Mouse (Mus musculus) lung, postnatal 14 days (tissue): Measurements from ENCODE around the gene Tnfrsf22.
A peak's percentile ranks its signal among the peaks of the same experiment; 100 is the strongest.

Source experiments
- DNase-seq: peaks from one replicate; pipeline ENCODE4 v3.0.0; 2021

Gene Tnfrsf22

DNA sequence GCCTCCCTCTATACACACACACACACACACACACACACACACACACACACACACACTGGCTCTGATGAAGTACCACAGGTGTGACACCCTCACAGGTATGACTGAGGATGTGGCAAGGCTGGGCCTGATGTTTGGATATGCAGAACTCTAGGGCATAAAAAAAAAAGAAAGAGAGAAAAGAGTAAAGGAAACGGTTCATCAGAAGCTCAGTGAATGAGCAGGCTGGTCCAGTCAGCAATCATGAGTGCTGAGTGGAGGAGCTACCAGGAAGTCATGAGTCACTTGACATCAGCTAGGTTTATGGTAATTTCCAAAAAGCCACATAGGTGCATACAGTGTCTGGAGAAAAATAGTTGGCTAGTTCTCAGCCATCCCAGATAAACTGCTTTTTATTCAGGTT is 20.0 kb downstream of the Tnfrsf22 start:
- no peak for DNase-seq

DNA sequence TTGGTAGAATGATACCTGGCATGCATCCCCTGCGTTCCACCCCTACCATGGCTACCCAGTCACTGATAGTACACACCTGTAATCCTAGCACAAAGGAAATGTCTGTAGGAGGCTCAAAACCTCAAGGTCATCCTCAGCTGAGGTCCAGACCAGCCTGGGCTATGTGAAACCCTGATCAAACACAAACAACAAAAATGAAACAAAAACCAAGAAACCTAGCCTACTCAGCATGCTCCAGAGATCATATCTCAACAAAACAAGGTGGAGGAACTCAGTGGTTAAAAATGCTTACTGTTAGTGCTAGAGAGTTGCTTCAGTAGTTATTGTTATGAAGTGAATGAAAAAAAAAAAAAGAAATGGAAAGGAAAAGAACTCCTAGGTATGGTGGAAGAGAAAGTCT is 20.9 kb downstream of the Tnfrsf22 start, which contains the start of gene Tnfrsf26:
Gene Tnfrsf26 (minus strand): TSS at position 183 of the 400 bp plus-strand sequence.
- DNase-seq, result no peak

DNA sequence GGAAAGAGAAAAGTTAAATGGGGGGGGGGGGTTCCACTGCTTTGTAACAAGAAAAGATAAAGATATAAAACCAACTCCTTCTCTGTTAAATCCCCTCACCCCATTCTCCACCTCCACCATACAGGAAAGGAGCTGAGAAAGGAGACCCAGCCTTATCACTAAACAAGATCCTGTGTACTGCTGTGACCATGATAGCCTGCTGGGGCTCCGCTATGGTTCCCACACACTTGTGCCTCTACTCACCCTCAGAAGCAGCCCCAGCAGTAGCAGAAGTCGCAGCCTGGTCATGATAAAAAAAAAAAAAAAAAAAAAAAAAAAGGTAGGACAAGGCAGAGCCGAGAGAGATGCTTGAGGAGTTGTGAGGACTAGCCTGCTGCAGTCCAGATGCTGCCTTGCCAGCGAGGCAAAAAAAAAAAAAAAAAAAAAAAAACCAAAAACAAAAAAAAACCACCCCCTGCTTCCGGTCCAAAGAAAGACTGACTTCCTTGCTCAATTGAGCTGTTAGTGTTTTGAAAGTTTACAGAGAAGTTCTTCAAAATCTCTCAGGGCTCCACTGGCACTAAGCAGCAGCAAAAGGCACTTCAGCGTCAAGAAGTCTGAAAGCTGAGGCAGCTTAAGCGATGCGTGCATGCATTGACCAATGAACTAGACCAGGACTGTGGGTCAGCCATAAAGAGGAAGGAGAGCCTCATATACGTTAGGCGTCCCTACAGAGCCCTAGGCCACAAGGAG is 21.7 kb downstream of the Tnfrsf22 start:
- DNase-seq, result no peak

DNA sequence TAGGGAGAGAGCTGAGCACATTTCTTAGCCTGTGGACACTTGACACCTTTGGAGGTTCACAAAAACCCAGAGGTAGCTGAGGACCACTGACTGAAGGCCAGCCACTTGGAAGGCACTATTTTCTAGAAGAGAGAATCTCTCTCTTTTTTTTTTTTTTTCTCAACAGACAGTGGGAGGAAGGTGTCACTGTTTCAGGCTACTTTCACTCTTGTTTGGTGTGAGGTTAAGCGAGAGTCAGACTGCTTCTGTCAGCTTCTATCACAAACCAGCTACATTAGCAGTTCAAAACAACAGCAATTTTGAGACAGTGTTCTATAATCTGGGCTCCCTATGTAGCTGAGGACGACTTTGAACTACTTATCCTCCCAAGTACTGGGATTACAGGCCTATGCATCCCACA is 23.3 kb downstream of the Tnfrsf22 start:
- no peak for DNase-seq

DNA sequence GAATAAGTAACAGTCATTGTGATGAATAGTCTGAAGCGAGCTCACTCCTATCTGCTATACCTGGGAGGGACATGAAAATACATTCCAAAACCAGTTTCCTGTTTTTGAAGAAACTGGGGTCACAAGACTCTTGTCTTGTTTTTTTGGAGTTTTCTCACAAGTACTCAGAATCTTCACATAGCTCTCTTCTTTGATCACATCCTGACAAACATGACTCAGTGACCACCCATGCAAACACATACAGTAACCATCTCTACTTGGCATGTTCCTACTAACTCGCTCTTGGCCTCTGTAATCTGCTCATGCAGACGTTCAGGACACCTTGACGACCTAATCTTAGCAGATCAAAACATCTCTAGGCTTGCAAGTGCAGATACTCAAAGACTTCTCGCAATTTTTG is 24.3 kb downstream of the Tnfrsf22 start:
- no peak for DNase-seq

DNA sequence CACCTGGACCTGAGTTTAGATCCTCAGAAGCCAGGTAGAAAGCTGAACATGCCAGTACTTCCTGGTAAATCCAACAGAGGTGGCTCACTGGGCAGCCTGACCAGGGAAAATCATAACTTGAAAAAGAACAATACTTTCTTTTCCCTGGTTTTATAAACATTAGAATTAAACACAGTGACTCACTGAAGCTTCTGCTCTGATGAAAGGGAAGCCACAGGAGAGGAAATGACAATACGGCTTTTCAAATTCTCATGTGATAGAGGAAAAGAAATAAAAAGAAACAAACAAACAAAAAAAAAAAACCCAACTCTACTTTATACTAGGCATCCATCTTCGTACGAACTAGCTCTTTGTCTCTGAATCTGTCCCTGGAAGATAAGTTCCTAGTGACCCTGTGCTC is 24.9 kb downstream of the Tnfrsf22 start:
- no peak for DNase-seq

DNA sequence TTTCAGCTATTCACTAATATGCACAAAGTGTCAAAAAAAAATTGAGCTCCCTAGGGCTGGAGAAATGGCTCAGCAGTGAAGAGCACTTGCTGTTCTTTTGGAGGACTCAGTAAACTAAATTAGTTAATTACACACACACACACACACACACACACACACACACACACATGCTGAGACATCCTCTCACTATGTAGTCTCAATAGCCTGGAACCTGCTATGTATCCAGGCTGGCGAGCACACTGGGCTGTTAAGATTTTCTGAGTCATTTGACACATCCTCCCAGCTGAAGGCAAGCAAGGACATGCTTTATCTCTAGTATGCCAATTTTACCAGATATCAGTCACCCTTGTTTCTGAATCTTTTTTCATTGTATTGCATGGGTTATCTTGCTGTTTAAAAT is 28.5 kb downstream of the Tnfrsf22 start:
- DNase-seq, result no peak

DNA sequence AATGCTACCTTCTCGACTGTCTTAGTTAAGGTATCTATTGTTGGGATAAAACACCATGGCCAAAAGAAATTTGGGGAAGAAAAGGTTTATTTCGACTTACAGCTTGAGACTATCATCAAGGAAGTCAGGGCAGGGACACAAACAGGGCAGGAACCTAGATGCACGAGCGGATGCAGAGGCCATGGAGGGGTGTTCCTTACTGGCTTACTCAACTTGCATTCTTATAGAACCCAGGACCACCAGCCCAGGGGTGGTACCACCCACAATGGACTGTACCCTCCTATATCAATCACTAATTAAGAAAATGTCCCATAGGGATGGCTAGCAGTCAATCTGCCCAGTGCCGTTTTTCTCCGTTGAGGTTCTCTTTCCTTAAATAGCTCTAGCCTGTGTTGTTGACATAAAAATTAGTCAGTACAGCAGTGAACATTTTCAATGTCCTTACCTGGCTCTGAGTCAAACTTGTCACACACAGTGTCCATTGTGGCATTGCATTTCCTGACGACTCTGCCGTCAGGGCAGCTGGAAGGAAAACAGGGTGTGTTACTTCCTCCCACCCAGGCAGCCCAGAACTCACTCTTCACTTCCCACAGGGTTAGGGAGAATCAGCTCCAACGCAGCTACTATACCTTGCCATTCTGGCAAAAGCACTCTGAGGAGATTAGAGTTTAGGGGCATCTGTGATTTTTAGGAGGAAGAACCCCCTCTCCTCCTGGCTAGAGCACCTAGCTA is 34.9 kb downstream of the Tnfrsf22 start:
- DNase-seq, result peak; percentile 28

DNA sequence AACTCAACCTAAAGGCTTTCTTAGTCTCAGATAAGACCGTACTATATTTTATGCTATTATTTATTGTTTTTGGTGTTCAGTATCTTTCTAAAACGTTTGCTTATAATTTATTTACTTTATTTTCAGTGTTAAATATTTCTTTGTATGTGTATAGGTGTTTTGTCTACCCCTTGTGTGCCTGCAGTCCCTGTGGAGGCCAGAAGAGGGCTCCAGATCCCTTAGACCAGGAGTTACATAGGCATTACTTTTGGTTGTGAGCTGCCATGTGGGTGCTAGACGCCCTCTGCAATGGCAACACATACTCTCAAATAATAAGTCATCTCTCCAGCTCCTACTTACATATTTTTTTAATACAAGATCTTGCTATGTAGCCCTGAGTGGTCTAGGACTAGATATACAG is 37.2 kb downstream of the Tnfrsf22 start:
- DNase-seq, result no peak

DNA sequence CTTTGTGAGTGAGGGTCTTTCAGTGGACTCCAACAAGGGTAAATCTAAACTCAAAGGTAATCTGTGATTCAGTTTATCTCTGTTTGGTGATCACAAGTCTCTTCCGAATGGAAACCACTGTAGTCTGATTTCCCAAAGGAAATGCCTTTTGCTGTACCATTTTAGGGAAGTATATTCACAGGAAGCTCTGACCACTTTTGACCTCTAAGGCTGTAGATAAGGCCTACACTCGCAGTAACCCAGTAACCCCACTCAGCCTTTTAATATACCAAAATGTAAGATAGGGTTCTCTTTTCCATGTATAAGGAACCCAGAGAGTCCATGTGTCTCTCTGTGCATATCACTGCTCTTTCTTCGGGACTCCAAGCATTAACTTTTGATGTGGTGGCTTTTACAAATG is 44.1 kb downstream of the Tnfrsf22 start:
- no peak for DNase-seq

DNA sequence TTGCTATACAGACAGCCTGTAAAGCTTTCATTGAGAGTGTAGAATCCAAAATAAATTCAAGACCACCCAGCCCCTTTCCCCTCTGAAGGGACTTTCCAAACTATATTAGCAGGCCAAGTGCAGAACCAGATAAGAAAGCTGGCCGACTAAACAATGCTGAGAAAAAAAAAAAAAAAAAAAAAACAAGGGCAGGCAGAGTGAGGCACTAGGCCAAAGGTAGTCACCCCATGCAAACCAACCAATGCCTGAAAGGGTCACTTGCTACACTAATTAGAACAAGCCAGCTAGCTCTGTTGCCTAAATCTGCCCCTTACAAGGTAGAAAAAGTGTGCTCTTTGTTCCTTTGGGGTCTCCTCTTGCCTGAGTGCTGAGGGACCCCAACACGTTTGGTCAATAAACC is 44.6 kb downstream of the Tnfrsf22 start:
- no peak for DNase-seq

DNA sequence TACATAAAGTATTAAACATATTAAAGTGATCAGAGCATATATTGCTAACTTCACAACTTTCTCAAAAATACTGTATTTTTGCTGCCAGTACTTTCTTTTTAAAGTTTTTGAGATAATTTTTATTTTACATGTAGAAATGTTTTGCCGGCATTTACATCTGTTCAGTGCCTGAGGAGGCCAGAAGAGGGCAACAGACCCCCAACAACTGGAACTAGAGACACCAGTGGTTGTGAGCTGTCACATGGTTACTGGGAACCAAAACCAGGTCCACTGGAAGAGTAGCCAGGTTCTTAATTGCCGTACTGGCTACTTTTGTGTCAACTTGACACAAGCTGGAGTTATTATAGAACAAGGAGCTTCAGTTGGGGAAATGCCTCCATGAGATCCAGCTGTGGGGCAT is 47.8 kb downstream of the Tnfrsf22 start:
- no peak for DNase-seq

DNA sequence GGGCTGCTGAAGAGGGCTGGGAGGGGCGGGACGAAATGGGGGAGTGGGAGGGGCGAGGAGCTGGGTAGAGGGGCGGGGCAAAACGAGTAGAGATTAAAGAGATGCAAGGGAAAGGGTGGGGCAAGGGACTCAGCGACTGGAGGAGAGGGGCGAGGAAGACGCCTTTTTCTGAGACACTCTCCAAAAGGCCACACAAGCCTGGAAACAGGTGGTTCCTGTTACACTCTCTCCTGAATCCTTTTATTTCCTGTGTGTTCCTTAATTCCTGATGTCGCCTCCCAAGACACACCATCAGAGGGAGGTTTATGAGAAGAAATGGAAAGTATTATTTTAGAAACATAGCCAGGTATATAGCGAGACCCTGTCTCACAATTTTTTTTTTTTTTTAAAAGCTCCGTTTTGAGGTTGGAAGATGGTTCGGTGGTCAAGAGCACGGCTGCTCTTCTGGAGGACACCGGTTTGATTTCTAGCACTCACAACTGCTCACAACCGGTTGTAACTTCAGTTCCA is 49.2 kb downstream of the Tnfrsf22 start:
- DNase-seq, result no peak

DNA sequence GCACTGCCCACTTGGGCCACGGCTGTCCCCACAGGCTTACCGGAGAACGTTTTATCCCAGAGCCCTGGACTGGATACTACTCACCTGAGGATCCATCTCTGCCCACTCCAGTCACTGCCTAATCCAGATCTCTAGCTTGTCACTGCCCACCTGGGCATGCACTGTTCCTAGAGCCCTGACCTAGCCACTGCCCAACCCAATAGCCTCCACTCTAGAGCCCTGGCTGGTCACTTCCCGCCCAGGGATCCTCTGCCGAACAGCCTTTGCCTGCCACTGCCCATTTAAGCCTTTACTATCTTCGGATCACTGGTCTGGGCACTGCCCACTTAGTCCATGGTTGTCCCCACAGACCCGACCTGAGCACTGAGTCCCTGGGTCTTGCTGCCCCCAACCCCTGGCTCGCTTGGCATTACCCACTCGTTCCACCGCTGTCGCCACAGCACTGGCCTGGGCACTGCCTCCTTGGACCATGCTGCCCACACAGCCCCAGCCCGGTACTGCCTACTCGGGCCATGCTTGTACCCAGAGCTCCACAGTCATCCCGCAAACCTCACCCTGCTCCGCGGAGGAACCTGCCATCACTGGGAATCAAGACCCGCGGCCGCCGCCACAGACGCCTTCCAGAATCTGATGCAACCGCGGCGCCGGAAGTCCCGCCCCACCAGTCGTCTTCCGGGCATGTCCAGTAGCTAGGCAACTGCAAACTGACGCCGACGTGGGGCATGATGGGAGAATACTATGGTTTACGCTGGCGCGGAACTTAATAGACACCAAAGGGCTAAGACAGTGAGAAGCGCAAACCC is 49.8 kb downstream of the Tnfrsf22 start, which contains the start of gene Cars:
Gene Cars (minus strand): TSS at position 663 of the 803 bp plus-strand sequence.
- DNase-seq, result peak; percentile 95

DNA sequence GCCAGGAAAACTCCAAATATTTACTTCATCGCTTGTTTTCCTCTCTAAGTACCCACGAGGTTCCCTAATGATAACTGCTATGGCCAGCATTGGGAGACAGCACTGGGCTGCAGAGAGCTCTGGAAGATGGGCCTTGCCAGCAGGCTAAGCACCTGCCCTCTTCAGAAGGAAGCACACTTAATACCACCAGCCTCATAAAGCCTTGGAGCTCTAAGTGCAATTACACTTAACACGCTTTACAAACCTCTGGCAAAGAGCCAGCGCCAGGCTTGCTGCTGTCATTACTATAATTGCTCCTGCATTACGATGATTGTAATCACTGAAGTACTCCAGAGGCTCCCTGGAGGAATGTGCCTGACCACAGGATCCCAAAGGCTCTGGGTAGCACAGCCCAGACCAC is 54.6 kb downstream of the Tnfrsf22 start:
- peak; percentile 20 for DNase-seq

DNA sequence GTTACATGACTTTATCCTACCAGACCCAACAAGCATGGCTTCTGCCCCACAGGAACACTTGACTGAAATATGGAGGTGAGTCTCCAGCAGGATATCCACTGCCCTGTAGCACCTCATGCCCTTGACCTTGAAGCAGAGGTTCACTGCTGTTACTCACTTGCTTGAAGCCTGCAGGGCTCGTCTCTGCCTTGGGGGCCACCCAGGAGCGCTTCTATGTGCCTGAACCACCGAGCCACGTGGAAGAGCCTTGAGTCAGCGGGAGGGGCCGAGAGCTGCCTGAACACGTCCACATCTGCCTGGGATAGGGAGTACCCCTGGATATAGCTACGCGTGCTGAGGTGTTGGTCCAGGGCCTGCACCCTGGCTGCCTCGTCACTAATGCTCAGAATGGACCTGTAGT is 57.2 kb downstream of the Tnfrsf22 start:
- no peak for DNase-seq

DNA sequence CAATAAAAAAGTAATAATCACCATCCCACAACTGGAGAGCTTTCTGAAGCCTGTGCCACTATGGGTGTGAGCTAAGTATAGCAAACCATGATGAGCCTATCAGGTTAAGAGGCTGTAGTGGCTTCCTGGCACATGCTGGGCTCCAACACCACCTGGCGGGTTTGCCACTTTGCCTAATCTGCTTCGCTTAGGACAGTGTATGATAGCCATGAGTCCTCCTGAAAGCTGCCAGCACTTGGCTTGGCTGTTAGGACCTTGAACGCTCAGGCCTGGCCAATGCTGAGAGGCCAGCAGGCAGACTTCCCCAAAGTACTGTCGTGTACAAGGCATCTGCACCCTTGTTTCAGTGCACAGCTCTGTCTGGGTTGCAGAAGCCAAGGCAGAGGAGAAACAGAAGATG is 61.5 kb downstream of the Tnfrsf22 start:
- DNase-seq, result no peak

DNA sequence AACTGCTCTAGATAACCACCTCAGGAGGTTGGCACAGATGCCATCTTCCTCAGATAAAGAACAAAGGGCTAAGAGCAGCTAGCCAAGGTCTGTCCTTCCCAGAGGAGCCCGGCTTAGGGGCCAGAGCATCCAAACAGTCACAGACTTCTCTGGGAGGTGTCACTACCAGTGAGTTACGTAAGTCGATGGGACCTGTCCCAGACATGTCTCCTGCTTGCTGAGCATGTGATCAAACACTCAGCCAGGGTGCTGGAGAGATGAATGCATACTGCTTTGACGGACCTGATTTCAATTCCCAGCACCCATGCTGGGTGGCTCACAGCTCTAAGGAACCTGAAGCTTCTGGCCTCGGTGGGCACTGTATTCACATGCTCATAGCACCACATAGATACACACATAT is 61.9 kb downstream of the Tnfrsf22 start:
- DNase-seq, result no peak
